Mouse (Mus musculus): ENCODE data around the gene Nek8.

DNA sequence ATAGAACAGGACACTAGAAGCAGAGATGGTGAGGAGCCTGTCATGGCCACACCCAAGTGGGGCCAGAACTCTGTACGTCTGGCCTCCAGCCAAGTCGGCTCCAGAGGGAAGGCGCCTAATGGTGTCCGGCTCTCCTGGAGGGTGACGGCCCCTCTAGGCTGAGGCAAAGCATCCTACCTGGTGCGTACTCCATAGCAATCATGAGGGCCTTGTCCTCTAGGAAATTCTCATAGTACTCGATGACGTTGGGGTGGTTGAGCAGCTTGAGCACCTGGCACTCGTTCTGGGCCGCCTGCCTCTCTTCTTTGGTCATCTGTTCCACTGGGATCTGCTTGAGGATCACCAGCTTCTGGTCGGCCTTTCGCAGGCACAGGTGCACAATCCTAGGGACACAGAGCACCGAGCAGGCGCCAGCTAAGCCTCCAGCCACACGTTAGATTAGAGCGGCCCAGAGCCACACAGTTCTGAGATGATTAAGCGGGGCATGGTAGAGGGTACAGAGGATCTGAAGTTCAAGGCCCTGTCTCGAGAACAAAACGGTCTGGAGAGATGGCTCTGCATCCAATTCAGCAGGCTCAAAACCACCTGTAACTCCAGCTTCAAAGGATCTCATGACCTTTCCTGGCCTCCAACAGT is 3.6 kb downstream of the Nek8 start:
- TF ChIP-seq CTCF (IDR thresholded peaks at IDR 0.05; ENCODE audit: control insufficient read depth, insufficient read depth, insufficient replicate concordance, low read depth, low read length) (no peak), POLR2A (IDR thresholded peaks at IDR 0.05; ENCODE audit: control insufficient read depth, low read depth, low read length) (no peak)

All from testis, adult 2 months (tissue).